Mouse (Mus musculus): ENCODE data around the gene 4921511M17Rik. TPM values are rescaled to one million over a fixed set of nuclear protein-coding genes. Genes with fewer than 3 reads are reported as not detected.

The 4921511M17Rik gene
- not detected for polyA plus RNA-seq (2015; fragmentation: Illumina TruSeq; extraction: RNeasy Lipid Tissue Mini Kit (QIAGEN cat#74804); ENCODE audit: insufficient read depth, low replicate concordance)

DNA sequence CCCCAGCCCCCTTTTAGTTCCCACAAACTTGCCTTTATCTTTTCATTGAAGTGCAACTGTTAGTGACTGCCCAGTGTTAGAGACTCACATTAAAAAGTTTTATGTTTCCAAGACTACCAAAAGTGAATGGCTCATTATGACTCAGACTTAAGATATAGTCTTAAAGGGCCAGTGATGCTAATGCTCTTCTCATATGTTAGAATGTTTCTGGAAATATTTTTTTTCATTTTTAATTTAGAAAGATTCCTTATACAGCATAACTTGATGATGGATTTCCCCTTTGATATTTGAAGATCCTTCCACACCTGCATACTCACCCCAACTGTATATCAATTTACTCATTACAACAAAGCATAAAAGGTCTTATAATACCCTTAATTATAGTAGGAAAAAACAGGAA is at the start of gene 4921511M17Rik:
TSS of gene 4921511M17Rik (minus strand) at position 101 of the 400 bp plus-strand sequence.

GRCm38 (mm10) chrX:154054939-154055338 is 21.3 kb upstream of the 4921511M17Rik start, which contains the start of gene Gm10057:
TSS of gene Gm10057 (minus strand) at chrX:154055039.

GRCm38 (mm10) chrX:154012540-154012939 is 21.1 kb downstream of the 4921511M17Rik start, which contains the start of gene Samt1:
TSS of gene Samt1 (minus strand) at chrX:154012640.

Other genes with a start within 250 kb of the 4921511M17Rik start
- gene Spin2c, start 201.6 kb downstream of the 4921511M17Rik start, polyA plus RNA-seq (2015; fragmentation: Illumina TruSeq; extraction: RNeasy Lipid Tissue Mini Kit (QIAGEN cat#74804); ENCODE audit: insufficient read depth, low replicate concordance): 3.5 TPM
- gene Samt1, start 21.2 kb downstream of the 4921511M17Rik start, polyA plus RNA-seq (2015; fragmentation: Illumina TruSeq; extraction: RNeasy Lipid Tissue Mini Kit (QIAGEN cat#74804); ENCODE audit: insufficient read depth, low replicate concordance): not detected
- not detected for gene Gm10057, start 21.2 kb upstream of the 4921511M17Rik start, polyA plus RNA-seq (2015; fragmentation: Illumina TruSeq; extraction: RNeasy Lipid Tissue Mini Kit (QIAGEN cat#74804); ENCODE audit: insufficient read depth, low replicate concordance)
- not detected for gene Gm15140, start 86.9 kb upstream of the 4921511M17Rik start, polyA plus RNA-seq (2015; fragmentation: Illumina TruSeq; extraction: RNeasy Lipid Tissue Mini Kit (QIAGEN cat#74804); ENCODE audit: insufficient read depth, low replicate concordance)

Data from spleen, adult 10 weeks (tissue).